Mouse (Mus musculus) liver, embryonic 13.5 days (tissue): ENCODE measurements around the gene Tmem120b. TPM values are rescaled to one million over a fixed set of nuclear protein-coding genes. Genes with fewer than 3 reads are reported as not detected.

Source experiments
- ATAC-seq: fragments of 200-750 bp; cut with Nextera tagmentation; 2 replicates; pipeline ENCODE4 v1.8.0; 2017; ENCODE audit warnings: low read depth, mild to moderate bottlenecking, moderate number of reproducible peaks, moderate library complexity
- DNase-seq: peaks from one replicate; pipeline ENCODE4 v3.0.0; 2022
- H3K27ac ChIP-seq: fragments of 300-500 bp; sonication (generic); 2 replicates; pipeline ENCODE4 v1.5.1; 2015; ENCODE audit warnings: moderate library complexity, mild to moderate bottlenecking, inconsistent platforms
- H3K27me3 ChIP-seq: fragments of 300-500 bp; sonication (generic); 2 replicates; pipeline ENCODE4 v1.6.1; 2015; ENCODE audit warnings: mild to moderate bottlenecking, inconsistent platforms
- H3K36me3 ChIP-seq: fragments of 300-500 bp; sonication (generic); 2 replicates; pipeline ENCODE4 v1.6.1; 2015; ENCODE audit warnings: mild to moderate bottlenecking, inconsistent platforms
- H3K4me1 ChIP-seq: fragments of 300-500 bp; sonication (generic); replicated peaks from 2 replicates; pipeline ENCODE4 v1.6.1; 2015; ENCODE audit warnings: inconsistent platforms
- H3K4me2 ChIP-seq: fragments of 300-500 bp; sonication (generic); 2 replicates; pipeline ENCODE4 v1.6.1; 2015; ENCODE audit warnings: inconsistent platforms, mild to moderate bottlenecking, moderate library complexity
- H3K4me3 ChIP-seq: fragments of 300-500 bp; sonication (generic); replicated peaks from 2 replicates; pipeline ENCODE4 v1.5.1; 2015; ENCODE audit warnings: mild to moderate bottlenecking, inconsistent platforms
- H3K9ac ChIP-seq: fragments of 300-500 bp; sonication (generic); 2 replicates; pipeline ENCODE4 v1.6.1; 2015; ENCODE audit warnings: mild to moderate bottlenecking, inconsistent platforms
- H3K9me3 ChIP-seq: fragments of 300-500 bp; sonication (generic); replicated peaks from 2 replicates; pipeline ENCODE4 v1.6.1; 2016; ENCODE audit warnings: inconsistent platforms
- WGBS: fragments of 180-500 bp; shearing (Covaris S2); methylation state at CpG from one replicate; pipeline ENCODE4 v1.1.7; 2015; ENCODE audit not compliant: insufficient replicate concordance; 5-methylcytosine and 5-hydroxymethylcytosine counted together
- polyA plus RNA-seq: library from polyadenylated mRNA; unstranded; fragments of >200 nt; fragmentation: Nextera tagmentation; extraction: Ambion mirVana; gene quantifications from 2 replicates; pipeline ENCODE4 v1.2.1, GENCODE M21; 2015

Tmem120b gene
- polyA plus RNA-seq, 1 experiment from 2014 or later = 24.2 TPM

DNA sequence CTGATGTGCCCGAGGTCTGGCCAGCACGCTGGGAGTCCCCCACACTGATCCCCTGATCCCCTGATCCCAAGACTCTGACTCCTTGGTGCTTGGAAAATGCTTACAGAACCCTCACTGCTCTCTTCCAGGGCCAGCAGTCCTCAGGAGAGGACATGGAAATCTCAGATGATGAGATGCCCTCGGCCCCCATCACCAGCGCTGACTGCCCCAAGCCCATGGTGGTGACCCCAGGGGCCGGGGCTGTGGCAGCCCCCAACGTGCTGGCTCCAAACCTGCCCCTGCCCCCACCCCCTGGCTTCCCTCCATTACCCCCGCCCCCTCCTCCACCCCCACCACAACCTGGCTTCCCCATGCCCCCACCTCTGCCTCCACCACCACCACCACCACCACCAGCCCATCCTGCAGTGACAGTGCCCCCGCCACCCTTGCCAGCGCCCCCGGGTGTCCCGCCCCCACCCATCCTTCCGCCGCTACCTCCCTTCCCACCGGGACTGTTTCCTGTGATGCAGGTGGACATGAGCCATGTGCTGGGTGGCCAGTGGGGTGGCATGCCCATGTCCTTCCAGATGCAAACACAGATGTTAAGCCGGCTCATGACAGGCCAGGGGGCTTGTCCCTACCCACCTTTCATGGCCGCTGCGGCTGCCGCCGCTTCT is 83.6 kb downstream of the Tmem120b start:
- H3K27me3 ChIP-seq = no peaks in the 10 kb centered on the region
- H3K9me3 ChIP-seq = no peaks in the 10 kb centered on the region
- ATAC-seq (no peak), DNase-seq (no peak)
- WGBS = 92% methylated on average over 19 of the region's 19 CpGs
- peak overlapping the region; percentile 77; the same call in 1 of the 2 replicates for H3K4me2 ChIP-seq
- peak overlapping the region; percentile 75; the same call in 1 of the 2 replicates for H3K27ac ChIP-seq
- H3K4me3 ChIP-seq = no peak overlapping the region
- no peak overlapping the region for H3K9ac ChIP-seq
- H3K4me1 ChIP-seq = peaks cover 60% of the 10 kb centered on the region
- peaks cover 88% of the 10 kb centered on the region for H3K36me3 ChIP-seq

DNA sequence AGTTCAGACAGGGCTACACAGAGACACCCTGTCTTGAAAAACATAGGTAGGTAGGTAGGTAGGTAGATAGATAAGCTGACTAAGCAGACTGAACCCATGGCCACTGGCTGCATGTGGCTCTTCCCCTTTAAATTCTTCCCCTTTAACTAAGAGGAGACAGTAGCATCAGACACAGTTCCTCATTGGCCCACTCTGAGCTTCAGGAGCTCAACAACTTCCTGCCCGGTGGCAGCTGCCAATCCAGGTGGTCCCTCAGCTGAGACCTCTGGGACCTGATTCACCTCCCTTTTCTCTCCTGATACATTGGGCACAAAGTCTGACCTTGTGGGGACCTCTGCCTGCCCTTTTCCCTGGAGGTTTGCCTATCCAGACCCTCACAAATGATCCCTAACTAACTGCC is 84.7 kb downstream of the Tmem120b start:
- no peak overlapping the region for H3K4me3 ChIP-seq
- H3K27me3 ChIP-seq = no peaks in the 10 kb centered on the region
- H3K9ac ChIP-seq = peak overlapping the region; percentile 20; the same call in 1 of the 2 replicates
- H3K27ac ChIP-seq = no peak overlapping the region
- H3K9me3 ChIP-seq = no peaks in the 10 kb centered on the region
- ATAC-seq (no peak), DNase-seq (no peak)
- peaks cover 88% of the 10 kb centered on the region for H3K36me3 ChIP-seq
- 54% methylated on average over 1 of the region's 1 CpGs for WGBS
- no peak overlapping the region for H3K4me2 ChIP-seq
- peaks cover 49% of the 10 kb centered on the region for H3K4me1 ChIP-seq

DNA sequence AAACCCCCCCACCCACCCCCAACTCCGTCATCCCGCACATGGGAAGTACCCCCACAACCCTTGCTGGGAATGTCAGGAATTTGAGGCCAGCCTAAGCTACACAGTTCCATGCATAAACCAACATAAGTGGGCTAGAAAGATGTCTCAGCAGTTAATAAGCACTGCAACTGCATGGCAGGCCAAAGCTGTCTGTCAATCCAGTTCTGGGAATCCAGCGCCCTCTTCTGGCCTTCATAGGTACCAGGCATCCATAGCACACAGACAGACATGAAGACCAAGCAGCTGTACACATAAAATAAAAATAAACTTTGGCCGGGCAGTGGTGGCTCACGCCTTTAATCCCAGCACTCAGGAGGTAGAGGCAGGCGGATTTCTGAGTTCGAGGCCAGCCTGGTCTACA is 87.2 kb downstream of the Tmem120b start:
- DNase-seq (peak; percentile 60), ATAC-seq (no peak)
- H3K27me3 ChIP-seq = no peaks in the 10 kb centered on the region
- H3K9ac ChIP-seq = no peak overlapping the region
- H3K27ac ChIP-seq = no peak overlapping the region
- no peak overlapping the region for H3K4me2 ChIP-seq
- H3K4me1 ChIP-seq = peaks cover 24% of the 10 kb centered on the region
- WGBS = 45% methylated on average over 7 of the region's 7 CpGs
- no peak overlapping the region for H3K4me3 ChIP-seq
- H3K36me3 ChIP-seq = peaks cover 93% of the 10 kb centered on the region
- no peaks in the 10 kb centered on the region for H3K9me3 ChIP-seq

DNA sequence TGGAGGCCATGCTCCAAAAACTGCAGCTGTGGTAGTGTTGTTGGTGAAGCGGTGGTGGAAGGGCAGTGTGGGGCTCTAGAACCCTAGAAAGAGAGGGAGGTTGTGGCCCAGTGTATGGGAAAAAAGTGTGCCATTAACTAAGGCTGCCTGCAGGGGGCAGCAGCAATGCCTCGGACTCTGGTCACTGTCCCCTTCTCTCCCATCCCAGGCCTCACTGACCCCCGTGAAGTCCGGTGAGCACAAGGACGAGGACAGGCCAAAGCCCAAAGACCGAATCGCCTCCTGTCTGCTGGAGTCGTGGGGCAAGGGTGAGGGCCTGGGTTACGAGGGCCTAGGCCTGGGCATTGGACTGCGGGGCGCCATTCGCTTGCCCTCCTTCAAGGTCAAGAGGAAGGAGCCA is 88.5 kb downstream of the Tmem120b start:
- DNase-seq = no peak
- H3K27ac ChIP-seq = no peak overlapping the region
- WGBS = 85% methylated on average over 12 of the region's 12 CpGs

DNA sequence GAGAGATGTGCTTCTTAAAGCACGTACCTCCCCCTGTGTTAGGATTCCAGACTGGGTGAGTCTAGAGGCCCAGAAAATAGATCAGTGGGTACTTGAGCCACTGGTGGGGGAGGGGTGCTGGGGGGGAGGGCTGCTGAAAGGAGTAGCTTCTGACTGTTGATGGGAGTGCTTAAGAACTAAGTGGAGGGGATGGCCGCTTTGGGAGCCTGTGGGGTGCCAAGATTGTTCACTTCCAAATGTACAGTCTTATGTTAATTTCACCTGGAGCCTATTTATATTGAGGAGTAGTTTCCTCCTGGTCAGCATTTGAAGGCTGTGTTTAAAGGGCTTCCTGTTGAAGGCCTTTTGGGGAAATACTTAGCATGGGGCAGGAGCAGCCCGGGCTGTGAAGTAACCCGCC is 89.8 kb downstream of the Tmem120b start:
- H3K27me3 ChIP-seq = no peaks in the 10 kb centered on the region
- ATAC-seq (no peak), DNase-seq (no peak)
- H3K4me2 ChIP-seq = no peak overlapping the region
- no peaks in the 10 kb centered on the region for H3K9me3 ChIP-seq
- H3K4me3 ChIP-seq = no peak overlapping the region
- H3K9ac ChIP-seq = no peak overlapping the region
- peaks cover 93% of the 10 kb centered on the region for H3K36me3 ChIP-seq
- peaks cover 2% of the 10 kb centered on the region; the same call in 1 of the 2 replicates for H3K4me1 ChIP-seq
- WGBS = 84% methylated on average over 4 of the region's 4 CpGs
- no peak overlapping the region for H3K27ac ChIP-seq

More for the DNA sequence above, 88.5 kb downstream of the Tmem120b start:
- H3K4me2 ChIP-seq = no peak overlapping the region
- peak; percentile 16; the same call in 1 of the 2 replicates for ATAC-seq
- H3K4me1 ChIP-seq = peaks cover 11% of the 10 kb centered on the region
- H3K36me3 ChIP-seq = peaks cover 93% of the 10 kb centered on the region
- H3K27me3 ChIP-seq = no peaks in the 10 kb centered on the region
- no peaks in the 10 kb centered on the region for H3K9me3 ChIP-seq
- H3K9ac ChIP-seq = no peak overlapping the region
- no peak overlapping the region for H3K4me3 ChIP-seq

DNA sequence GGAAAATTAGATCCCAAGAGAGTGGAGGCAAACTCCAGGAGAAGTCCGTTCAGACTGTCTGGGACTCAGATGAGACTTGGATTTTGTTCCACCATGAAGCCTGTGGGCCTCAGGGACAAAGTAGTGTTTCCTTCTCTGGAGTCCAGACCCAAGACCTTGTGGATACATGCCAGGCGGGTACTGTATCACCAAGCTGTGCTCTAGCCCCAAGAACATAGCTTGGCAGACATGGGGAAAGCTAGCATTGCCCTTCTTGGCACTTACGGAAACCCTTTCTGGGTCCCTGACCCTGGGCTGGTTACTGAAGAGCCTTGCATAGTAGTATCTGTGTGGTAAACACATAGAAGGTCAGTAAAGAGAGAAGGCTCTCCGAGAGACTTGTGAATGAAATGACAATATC is 91.2 kb downstream of the Tmem120b start:
- Histone ChIP-seq H3K27me3 (no peaks in the 10 kb centered on the region), H3K4me2 (no peak overlapping the region), H3K4me1 (no peaks in the 10 kb centered on the region), H3K9ac (no peak overlapping the region), H3K36me3 (peaks cover 93% of the 10 kb centered on the region), H3K27ac (no peak overlapping the region), H3K9me3 (no peaks in the 10 kb centered on the region), H3K4me3 (no peak overlapping the region)
- no peak for DNase-seq
- no peak for ATAC-seq
- WGBS = 85% methylated on average over 4 of the region's 4 CpGs

DNA sequence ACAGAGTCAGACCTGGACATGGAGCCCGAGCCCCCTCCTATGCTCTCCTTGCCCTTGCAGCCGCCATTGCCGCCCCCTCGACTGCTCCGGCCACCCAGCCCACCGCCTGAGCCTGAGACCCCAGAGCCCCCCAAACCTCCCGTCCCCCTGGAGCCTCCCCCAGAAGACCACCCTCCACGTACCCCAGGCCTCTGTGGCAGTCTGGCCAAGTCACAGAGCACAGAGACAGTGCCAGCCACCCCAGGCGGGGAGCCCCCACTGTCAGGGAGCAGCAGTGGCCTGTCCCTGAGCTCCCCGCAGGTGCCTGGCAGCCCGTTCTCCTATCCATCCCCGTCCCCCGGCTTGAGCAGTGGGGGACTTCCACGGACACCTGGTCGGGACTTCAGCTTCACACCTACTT is 91.7 kb downstream of the Tmem120b start:
- no peak overlapping the region for H3K4me2 ChIP-seq
- WGBS = 92% methylated on average over 15 of the region's 15 CpGs
- H3K9ac ChIP-seq = no peak overlapping the region
- H3K27me3 ChIP-seq = no peaks in the 10 kb centered on the region
- peaks cover 92% of the 10 kb centered on the region for H3K36me3 ChIP-seq
- H3K27ac ChIP-seq = no peak overlapping the region
- no peak overlapping the region for H3K4me3 ChIP-seq
- H3K9me3 ChIP-seq = no peaks in the 10 kb centered on the region
- ATAC-seq = no peak
- no peaks in the 10 kb centered on the region for H3K4me1 ChIP-seq
- no peak for DNase-seq

DNA sequence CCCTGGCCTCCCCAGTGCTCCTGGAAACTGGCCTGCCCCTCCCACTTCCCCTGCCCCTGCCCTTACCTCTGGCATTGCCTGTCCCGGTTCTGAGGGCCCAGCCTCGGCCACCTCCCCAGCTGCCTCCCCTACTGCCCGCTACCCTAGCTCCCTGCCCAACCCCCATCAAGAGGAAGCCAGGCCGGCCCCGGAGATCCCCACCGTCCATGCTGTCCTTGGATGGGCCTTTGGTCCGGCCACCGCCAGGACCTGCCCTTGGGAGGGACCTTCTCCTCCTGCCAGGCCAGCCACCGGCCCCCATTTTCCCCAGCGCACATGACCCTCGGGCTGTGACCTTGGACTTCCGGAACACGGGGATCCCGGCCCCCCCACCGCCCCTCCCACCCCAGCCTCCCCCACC is 92.1 kb downstream of the Tmem120b start:
- no peak overlapping the region for H3K9ac ChIP-seq
- ATAC-seq = no peak

DNA sequence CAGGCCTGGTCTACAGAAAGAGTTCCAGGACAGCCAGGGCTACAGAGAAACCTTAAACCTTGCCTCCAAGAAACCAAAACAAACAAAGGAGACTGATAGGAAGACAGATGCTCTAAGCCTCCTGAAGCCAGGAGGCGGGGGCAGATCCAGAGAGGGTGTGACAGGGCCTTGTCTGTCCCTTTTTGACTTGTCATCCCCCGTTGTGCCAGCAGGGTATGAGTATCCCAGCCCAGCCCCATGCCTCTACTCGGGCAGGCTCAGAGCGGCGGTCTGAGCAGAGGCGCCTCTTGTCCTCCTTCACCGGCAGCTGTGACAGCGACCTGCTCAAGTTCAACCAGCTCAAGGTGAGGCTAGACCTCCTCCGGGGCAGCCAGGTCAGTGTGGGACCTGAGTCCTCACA is 94.7 kb downstream of the Tmem120b start:
- H3K4me2 ChIP-seq = no peak overlapping the region
- no peak overlapping the region for H3K9ac ChIP-seq
- peaks cover 92% of the 10 kb centered on the region for H3K36me3 ChIP-seq
- 0 out of 2 replicates have a peak, but pooled peaks have one; percentile 24 for ATAC-seq
- whole genome bisulfite sequencing = 83% methylated on average over 9 of the region's 9 CpGs
- H3K9me3 ChIP-seq = no peaks in the 10 kb centered on the region
- no peak overlapping the region for H3K27ac ChIP-seq
- DNase-seq = no peak
- peaks cover 11% of the 10 kb centered on the region for H3K4me1 ChIP-seq
- H3K27me3 ChIP-seq = no peaks in the 10 kb centered on the region
- H3K4me3 ChIP-seq = no peak overlapping the region

More for the DNA sequence above, 92.1 kb downstream of the Tmem120b start:
- WGBS = 91% methylated on average over 15 of the region's 15 CpGs
- Histone ChIP-seq H3K27ac (no peak overlapping the region), H3K4me2 (no peak overlapping the region), H3K36me3 (peaks cover 87% of the 10 kb centered on the region), H3K27me3 (no peaks in the 10 kb centered on the region), H3K9me3 (no peaks in the 10 kb centered on the region), H3K4me1 (no peaks in the 10 kb centered on the region), H3K4me3 (no peak overlapping the region)
- DNase-seq = no peak

DNA sequence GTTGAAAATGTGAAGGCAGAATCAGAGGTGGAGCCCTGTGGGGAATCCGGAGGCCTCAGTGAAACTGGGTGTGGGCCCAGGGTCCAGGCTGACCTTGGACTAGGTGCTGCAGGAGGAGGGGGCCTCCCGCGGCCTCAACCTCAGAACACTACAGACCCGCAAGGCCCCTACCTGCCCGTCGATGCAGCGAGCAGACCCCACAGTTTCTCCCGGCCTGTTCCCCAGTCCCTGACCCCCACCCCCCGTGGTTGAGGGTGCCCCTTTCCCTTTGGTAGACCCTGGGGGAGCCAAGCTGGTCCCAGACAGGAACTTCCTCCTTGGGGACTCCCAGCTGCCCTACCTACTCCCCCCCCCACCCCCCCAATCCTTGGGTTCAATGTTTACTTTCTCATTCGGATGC is 98.2 kb downstream of the Tmem120b start:
- no peaks in the 10 kb centered on the region for H3K27me3 ChIP-seq
- no peak overlapping the region for H3K4me3 ChIP-seq
- H3K27ac ChIP-seq = no peak overlapping the region
- H3K4me2 ChIP-seq = no peak overlapping the region
- H3K4me1 ChIP-seq = peaks cover 26% of the 10 kb centered on the region
- WGBS = 87% methylated on average over 10 of the region's 10 CpGs
- H3K9me3 ChIP-seq = no peaks in the 10 kb centered on the region
- no peak overlapping the region for H3K9ac ChIP-seq
- peaks cover 58% of the 10 kb centered on the region for H3K36me3 ChIP-seq
- no peak for ATAC-seq
- DNase-seq = no peak
